Comparison of ENCODE assay signal across 9 mouse cellular contexts in the genomic region with DNA sequence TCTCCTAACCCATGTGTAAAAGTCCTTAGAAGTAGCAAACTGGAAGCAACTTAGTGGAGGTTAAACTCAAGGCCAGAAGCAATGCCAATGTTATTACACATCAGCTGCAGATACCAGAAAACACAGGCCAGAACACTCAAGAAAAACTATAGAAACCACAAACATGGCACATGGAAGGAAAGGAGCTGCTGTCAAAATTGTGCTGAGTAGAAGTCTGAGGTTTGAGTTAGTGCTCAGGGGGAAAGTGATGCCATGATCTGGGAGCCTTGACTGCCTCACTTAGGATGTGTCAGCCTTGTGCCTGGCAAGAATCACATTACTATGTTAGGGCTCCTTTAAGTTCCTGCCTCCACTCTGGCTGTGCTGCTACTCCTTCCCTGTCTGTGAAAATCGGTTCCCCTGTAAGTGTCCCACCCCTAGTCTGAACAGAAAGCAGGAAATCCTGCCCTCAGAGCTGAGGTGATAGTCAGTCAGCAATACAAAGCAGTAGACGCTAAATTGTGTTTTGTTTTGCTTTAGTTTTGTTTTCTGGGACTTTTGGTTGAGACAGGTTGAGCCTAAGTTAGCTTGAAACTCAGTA. TPM values are rescaled to one million over a fixed set of nuclear protein-coding genes. Genes with fewer than 3 reads are reported as not detected.
A peak's percentile ranks its signal among the peaks of the same experiment; 100 is the strongest.
DNase-seq lines count a peak whose midpoint lies in the region; ATAC-seq and TF ChIP-seq lines count a peak whose summit lies in the region.
"Had no signal": no experiment of that assay in that cellular context is flagged by ENCODE, and none has a peak within 500 bp of the region (broad histone marks: within the 10 kb centered on the region; RNA-seq: fewer than 3 reads in every experiment).

No protein-coding gene starts in this region.

- H3K9ac ChIP-seq in heart, embryonic 16.5 days (ENCODE audit: low read length), result no peak overlapping the region
- no peak overlapping the region for H3K9ac ChIP-seq in forebrain, postnatal 0 days

- H3K4me2 ChIP-seq in heart, embryonic 16.5 days (ENCODE audit: low read depth, low read length), result 0 out of 2 replicates have a peak overlapping the region, but pooled peaks have one; percentile 14
- no peak overlapping the region for H3K4me2 ChIP-seq in forebrain, postnatal 0 days (ENCODE audit: low read depth)

- no peaks in the 10 kb centered on the region for H3K9me3 ChIP-seq in heart, embryonic 16.5 days (replicated peaks; ENCODE audit: control insufficient read depth, low read length)
- no peaks in the 10 kb centered on the region for H3K9me3 ChIP-seq in forebrain, postnatal 0 days (ENCODE audit: low read length)
- H3K9me3 ChIP-seq: midbrain, embryonic 10.5 days had no signal

- DNase-seq in 3134 (ENCODE audit: extremely low read depth, insufficient read length, low spot score) (peak; percentile 28), NIH3T3 (ENCODE audit: low read depth) (peak; percentile 67)
- DNase-seq in kidney, postnatal 25 days, result peak; percentile 20 to 62
- no peak for DNase-seq in right cerebral cortex, adult 2 months (ENCODE audit: low spot score in 2 of 2)
- DNase-seq in forebrain, postnatal 0 days, result no peak
- DNase-seq: thymus, postnatal 36 days had no signal

- H3K36me3 ChIP-seq in heart, embryonic 16.5 days (ENCODE audit: control insufficient read depth, insufficient read depth), result no peaks in the 10 kb centered on the region
- H3K36me3 ChIP-seq in forebrain, postnatal 0 days (ENCODE audit: insufficient read depth), result no peaks in the 10 kb centered on the region
- H3K36me3 ChIP-seq: midbrain, embryonic 10.5 days had no signal

- no peak for ATAC-seq in heart, embryonic 16.5 days (replicated peaks; ENCODE audit: extremely low read depth, insufficient read depth, low FRiP score)
- ATAC-seq in frontal cortex, adult (ENCODE audit: low TSS enrichment), result no peak
- ATAC-seq in forebrain, postnatal 0 days, result no peak

- no peaks in the 10 kb centered on the region for H3K27me3 ChIP-seq in heart, embryonic 16.5 days (ENCODE audit: control insufficient read depth, insufficient read depth, low read length)
- H3K27me3 ChIP-seq in forebrain, postnatal 0 days (ENCODE audit: insufficient read depth, low read length), result no peaks in the 10 kb centered on the region

- peak overlapping the region; percentile 57 for H3K27ac ChIP-seq in heart, embryonic 16.5 days (ENCODE audit: low read length)
- H3K27ac ChIP-seq in forebrain, postnatal 0 days (ENCODE audit: low read depth, low read length), result no peak overlapping the region
- H3K27ac ChIP-seq: midbrain, embryonic 10.5 days had no signal

- TF ChIP-seq CTCF in forebrain, postnatal 0 days (IDR thresholded peaks at IDR 0.05; ENCODE audit: low read depth), result no peak

- H3K4me3 ChIP-seq in heart, embryonic 16.5 days (ENCODE audit: low read length), result no peak overlapping the region
- H3K4me3 ChIP-seq in forebrain, postnatal 0 days (ENCODE audit: low read depth, low read length), result no peak overlapping the region
- H3K4me3 ChIP-seq: midbrain, embryonic 10.5 days had no signal

- peaks cover 8% of the 10 kb centered on the region for H3K4me1 ChIP-seq in heart, embryonic 16.5 days (ENCODE audit: control insufficient read depth, insufficient read depth, low read length)
- H3K4me1 ChIP-seq in forebrain, postnatal 0 days (ENCODE audit: insufficient read depth), result no peaks in the 10 kb centered on the region

- WGBS in heart, embryonic 16.5 days, result 13% methylated on average over 2 of the region's 2 CpGs
- WGBS in forebrain, postnatal 0 days, result 46% methylated on average over 2 of the region's 2 CpGs

RNA-seq across cellular contexts. Expression of a gene that starts 3.1 kb away (rescaled TPM):
- 22.9 and 23.9 TPM in 2 replicates for polyA plus RNA-seq in heart, embryonic 16.5 days (2015; fragmentation: Nextera tagmentation; extraction: Ambion mirVana)
- total RNA-seq in forebrain, postnatal 0 days (2014; rRNA removed), result 29.6 and 32.9 TPM in 2 replicates
- polyA plus RNA-seq in forebrain, postnatal 0 days (2015; fragmentation: Nextera tagmentation; extraction: Ambion mirVana), result 6.8 and 10.7 TPM in 2 replicates

Comparison
In these comparisons a context has a peak if more than half of its experiments do, and no peak if none do; other contexts are left out.
1. DNase-seq: peak in 3134 (single experiment), NIH3T3 (single experiment) and kidney, postnatal 25 days (2 of 2); none in right cerebral cortex, adult 2 months (0 of 2) and forebrain, postnatal 0 days (single experiment).